Mouse (Mus musculus) testis, adult 2 months (tissue): ENCODE results near the gene Cd53. TPM values are rescaled to one million over a fixed set of nuclear protein-coding genes. Genes with fewer than 3 reads are reported as not detected.

Source experiments
- H3K27ac ChIP-seq: fragments of 200-500 bp; 2 replicates; pipeline ENCODE4 v1.5.1; 2012; ENCODE audit warnings: low read depth, low read length; ENCODE audit not compliant: control insufficient read depth, insufficient read depth
- H3K27me3 ChIP-seq: fragments of 200-500 bp; 2 replicates; pipeline ENCODE4 v1.6.1; 2012; ENCODE audit warnings: mild to moderate bottlenecking, low read length, moderate library complexity; ENCODE audit not compliant: control insufficient read depth, insufficient read depth
- H3K36me3 ChIP-seq: fragments of 200-500 bp; 2 replicates; pipeline ENCODE4 v1.6.1; 2012; ENCODE audit warnings: mild to moderate bottlenecking, low read length; ENCODE audit not compliant: control insufficient read depth, insufficient read depth
- H3K4me1 ChIP-seq: fragments of 200-500 bp; 2 replicates; pipeline ENCODE4 v1.6.1; 2012; ENCODE audit warnings: low read length; ENCODE audit not compliant: control insufficient read depth, insufficient read depth
- H3K4me3 ChIP-seq: fragments of 200-500 bp; 2 replicates; pipeline ENCODE4 v1.5.1; 2012; ENCODE audit warnings: low read depth, mild to moderate bottlenecking, low read length, moderate library complexity, mixed read lengths; ENCODE audit not compliant: control insufficient read depth
- CTCF ChIP-seq: fragments of 200-500 bp; IDR thresholded peaks from 2 replicates; pipeline ENCODE4 v1.5.1; 2012; ENCODE audit warnings: low read depth, mild to moderate bottlenecking, inconsistent platforms, low read length, moderate library complexity; ENCODE audit not compliant: control insufficient read depth, insufficient read depth, insufficient replicate concordance
- POLR2A ChIP-seq: fragments of 200-500 bp; IDR thresholded peaks from 2 replicates; pipeline ENCODE4 v1.6.1; 2012; ENCODE audit warnings: low read depth, mild to moderate bottlenecking, inconsistent platforms, low read length, moderate library complexity; ENCODE audit not compliant: control insufficient read depth
- polyA plus RNA-seq: library from polyadenylated mRNA; depleted of rRNA; stranded (reverse); fragments of >200 nt; gene quantifications from 2 replicates; pipeline ENCODE4 v1.2.3, GENCODE M21; 2012; rRNA removed

Gene Cd53
- polyA plus RNA-seq: 0.60 and 0.63 TPM in 2 replicates

DNA sequence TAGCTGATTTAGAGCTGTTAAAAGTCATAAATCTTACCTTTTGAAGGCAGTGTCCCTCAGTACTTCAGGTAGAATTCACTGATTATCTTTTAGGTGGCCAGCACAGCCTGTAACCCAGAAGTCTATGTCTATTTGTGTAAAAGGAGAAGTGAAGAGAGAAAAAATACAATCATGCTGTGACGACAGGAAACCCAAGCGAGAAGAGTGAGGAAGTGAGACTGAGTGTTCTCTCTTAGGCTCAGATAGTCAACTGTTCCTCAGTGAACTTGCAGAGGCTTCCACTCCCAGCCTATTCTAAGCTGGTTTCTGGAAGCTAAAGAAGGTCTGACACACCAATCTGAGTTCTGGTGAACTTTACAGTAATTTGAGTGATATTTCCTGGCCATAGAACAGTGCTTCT lies at the start of gene Cd53:
Gene Cd53 (minus strand): TSS at position 220 of the 400 bp plus-strand sequence.
- Histone ChIP-seq H3K27ac (no peak within 1 kb of the TSS), H3K27me3 (no peaks in the 10 kb centered on the region), H3K4me3 (no peak within 1 kb of the TSS), H3K4me1 (no peaks in the 10 kb centered on the region), H3K36me3 (no peaks in the 10 kb centered on the region)
- TF ChIP-seq CTCF (no peak), POLR2A (no peak)

DNA sequence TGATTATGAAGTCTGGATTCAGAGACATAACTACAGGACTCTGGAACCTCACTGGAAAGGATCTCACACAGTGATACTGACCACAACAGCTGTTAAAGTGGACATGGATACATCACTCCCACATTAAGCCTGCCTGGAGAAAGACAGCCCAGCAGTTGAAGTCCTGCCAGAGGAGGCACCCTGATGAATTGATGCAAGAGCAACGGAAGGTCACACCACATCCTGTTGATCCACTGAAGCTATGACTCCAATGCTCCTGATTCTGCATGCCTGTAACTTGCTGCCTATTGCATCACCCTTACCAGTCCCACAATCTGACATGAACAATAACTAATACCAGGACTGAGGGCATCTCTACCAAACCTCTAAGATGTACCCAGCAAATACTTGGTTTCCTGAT lies 42.2 kb upstream of the Cd53 start:
- H3K4me1 ChIP-seq: no peaks in the 10 kb centered on the region
- H3K4me3 ChIP-seq: no peak overlapping the region
- H3K36me3 ChIP-seq: no peaks in the 10 kb centered on the region
- H3K27me3 ChIP-seq: no peaks in the 10 kb centered on the region
- TF ChIP-seq POLR2A: no peak
- TF ChIP-seq CTCF: no peak
- no peak overlapping the region for H3K27ac ChIP-seq

DNA sequence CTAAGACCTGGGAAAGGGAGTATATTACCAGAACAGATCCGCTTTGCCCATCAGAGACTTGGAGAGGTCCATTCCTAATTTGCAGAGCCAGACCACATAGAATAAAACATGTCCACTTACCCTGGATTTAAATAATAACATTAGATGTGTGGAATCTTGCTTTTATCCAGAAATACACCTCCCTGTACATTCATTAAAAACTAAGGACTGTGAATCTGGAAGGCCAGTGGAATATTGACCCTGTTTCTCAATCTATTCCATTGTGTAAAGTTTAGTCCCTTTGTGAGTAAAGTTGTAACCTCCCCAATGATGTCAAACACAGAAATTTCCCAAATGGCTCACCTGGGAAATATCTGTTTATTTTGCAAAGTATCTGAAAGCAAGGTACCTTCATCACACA lies 36.2 kb upstream of the Cd53 start, which contains the start of gene Olfr266:
Gene Olfr266 (minus strand): TSS at position 101 of the 400 bp plus-strand sequence.
- TF ChIP-seq CTCF: no peak
- no peak for TF ChIP-seq POLR2A
- no peaks in the 10 kb centered on the region for H3K36me3 ChIP-seq
- no peaks in the 10 kb centered on the region for H3K27me3 ChIP-seq
- no peaks in the 10 kb centered on the region for H3K4me1 ChIP-seq
- H3K4me3 ChIP-seq: no peak within 1 kb of the TSS
- H3K27ac ChIP-seq: no peak within 1 kb of the TSS

DNA sequence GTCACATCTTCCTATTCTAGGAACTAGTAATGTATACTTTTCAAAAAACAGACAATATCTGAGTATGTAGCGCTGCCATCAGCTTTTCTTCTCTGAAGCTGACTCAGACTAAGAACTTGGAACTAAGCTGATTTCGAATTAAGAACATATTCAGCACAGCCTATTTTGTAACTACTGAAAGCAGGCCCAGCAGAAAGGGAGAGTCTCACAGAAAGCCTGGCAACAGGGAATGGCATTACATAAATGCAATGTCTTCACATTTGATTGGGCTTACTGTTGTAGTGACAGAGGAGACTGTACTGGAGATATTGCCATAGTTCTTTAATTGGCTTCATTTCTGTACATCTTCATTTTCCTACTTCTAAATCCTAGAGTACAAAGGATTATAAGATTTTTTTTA lies 27.7 kb upstream of the Cd53 start:
- Histone ChIP-seq H3K36me3 (no peaks in the 10 kb centered on the region), H3K4me1 (no peaks in the 10 kb centered on the region), H3K27ac (no peak overlapping the region), H3K4me3 (no peak overlapping the region), H3K27me3 (no peaks in the 10 kb centered on the region)
- TF ChIP-seq POLR2A: no peak

DNA sequence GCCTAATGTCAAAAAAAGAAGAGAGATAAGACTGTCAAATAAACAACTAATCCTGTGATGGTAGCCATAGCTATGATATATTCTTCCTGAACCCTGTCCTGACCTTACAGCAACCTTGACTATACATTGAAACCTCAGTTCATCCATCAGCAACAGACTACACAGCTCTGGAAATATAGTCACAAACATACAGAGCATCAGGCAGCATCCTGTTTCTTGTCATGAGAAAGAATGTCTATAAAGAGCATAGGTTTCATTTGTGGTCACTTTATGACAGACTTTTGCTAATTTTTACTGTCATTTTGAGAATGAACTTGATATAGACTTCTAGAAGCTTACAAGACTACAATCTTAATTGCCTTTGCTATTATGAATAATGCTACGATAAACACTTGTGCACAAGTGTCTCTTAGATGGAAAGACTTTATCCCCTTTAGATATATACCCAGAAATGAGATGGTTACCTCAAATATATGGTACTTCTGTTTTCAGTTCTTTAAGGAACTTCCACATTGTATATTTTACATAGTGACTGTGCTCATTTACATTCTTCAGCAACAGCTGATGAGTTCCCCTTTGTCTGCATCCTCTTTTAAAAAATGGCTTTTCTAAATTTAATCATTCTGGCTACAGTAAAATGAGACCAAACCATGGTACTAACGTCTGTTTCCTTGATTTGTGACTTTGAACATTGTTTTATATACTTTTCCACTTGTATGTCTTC lies 19.2 kb upstream of the Cd53 start:
- Histone ChIP-seq H3K27ac (no peak overlapping the region), H3K27me3 (no peaks in the 10 kb centered on the region), H3K4me3 (no peak overlapping the region), H3K4me1 (no peaks in the 10 kb centered on the region), H3K36me3 (no peaks in the 10 kb centered on the region)
- no peak for TF ChIP-seq CTCF
- TF ChIP-seq POLR2A: no peak

DNA sequence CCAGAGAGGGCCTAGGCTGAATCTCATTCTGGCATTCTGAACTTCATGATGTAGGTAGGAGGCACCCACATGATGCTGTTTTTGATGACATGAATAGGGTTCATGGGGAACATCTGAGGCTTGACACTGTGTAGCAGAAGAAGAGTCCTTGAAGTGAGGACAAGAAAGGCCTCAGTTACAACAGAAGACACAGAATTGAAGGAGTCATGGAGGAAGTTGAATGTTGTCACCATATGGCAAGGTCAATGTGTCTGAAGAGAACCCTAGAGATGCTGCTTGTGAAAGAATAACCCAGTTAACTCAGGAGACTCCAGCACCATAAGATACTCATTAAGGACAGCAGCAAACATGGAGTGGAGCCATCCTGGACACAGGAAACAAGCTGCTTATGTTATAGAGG lies 8.1 kb upstream of the Cd53 start:
- TF ChIP-seq POLR2A (no peak), CTCF (no peak)
- no peak overlapping the region for H3K4me3 ChIP-seq
- H3K4me1 ChIP-seq: no peaks in the 10 kb centered on the region
- no peaks in the 10 kb centered on the region for H3K36me3 ChIP-seq
- no peak overlapping the region for H3K27ac ChIP-seq
- no peaks in the 10 kb centered on the region for H3K27me3 ChIP-seq

DNA sequence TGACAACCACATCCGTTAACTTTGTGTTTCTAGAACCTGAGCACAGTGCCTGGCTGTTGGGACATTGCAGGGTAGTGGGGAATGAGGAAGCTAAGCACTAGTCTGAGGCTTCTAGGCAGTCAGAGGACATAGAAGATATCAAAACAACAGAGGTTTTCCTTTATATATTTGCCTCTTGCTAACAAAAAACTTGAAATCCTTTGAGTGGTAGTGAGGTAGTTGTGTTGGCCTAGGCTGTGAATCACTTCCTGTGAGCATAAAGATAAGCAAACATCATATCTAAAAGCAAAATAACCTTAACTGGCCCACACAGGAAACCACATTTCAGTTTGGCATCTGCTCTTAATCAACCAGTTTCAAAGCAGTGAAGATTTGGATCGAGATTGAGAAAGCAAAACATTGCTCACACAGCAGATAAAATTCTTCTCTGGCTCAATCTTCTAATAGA lies 1.5 kb downstream of the Cd53 start:
- Histone ChIP-seq H3K4me3 (no peak overlapping the region), H3K27me3 (no peaks in the 10 kb centered on the region), H3K27ac (no peak overlapping the region), H3K4me1 (no peaks in the 10 kb centered on the region), H3K36me3 (no peaks in the 10 kb centered on the region)
- no peak for TF ChIP-seq CTCF
- no peak for TF ChIP-seq POLR2A

GRCm38 (mm10) chr3:106787972-106788371 lies 2.0 kb downstream of the Cd53 start:
- Histone ChIP-seq H3K36me3 (no peaks in the 10 kb centered on the region), H3K27ac (no peak overlapping the region), H3K4me3 (no peak overlapping the region), H3K27me3 (no peaks in the 10 kb centered on the region), H3K4me1 (no peaks in the 10 kb centered on the region)
- TF ChIP-seq POLR2A: no peak
- TF ChIP-seq CTCF: no peak
